Mouse (Mus musculus) CH12.LX (cell line): ENCODE measurements around the gene Ldb2. TPM values are rescaled to one million over a fixed set of nuclear protein-coding genes. Genes with fewer than 3 reads are reported as not detected.

Experiments
- DNase-seq: peaks from one replicate; pipeline ENCODE4 v3.0.0-alpha.2; 2013; ENCODE audit errors: extremely low read depth
- H3K27ac ChIP-seq: 2 replicates; pipeline ENCODE4 v1.5.1; 2012; ENCODE audit warnings: low read depth, mild to moderate bottlenecking, control low read depth, moderate library complexity; ENCODE audit not compliant: insufficient read depth
- H3K27me3 ChIP-seq: replicated peaks from 2 replicates; pipeline ENCODE3; 2012; ENCODE audit warnings: inconsistent platforms
- H3K36me3 ChIP-seq, 2 experiments: replicated peaks in 1 of 2; 2 replicates each; pipeline versions ENCODE3 to v1.6.1; 2012; ENCODE audit warnings: inconsistent platforms in 1 of 2, low read length in 1 of 2, mild to moderate bottlenecking in 1 of 2, mixed read lengths in 1 of 2, moderate library complexity in 1 of 2; ENCODE audit not compliant: control insufficient read depth in 1 of 2, insufficient read depth in 1 of 2
- H3K4me1 ChIP-seq, 2 experiments: 2 replicates each; pipeline ENCODE4 v1.6.1; 2012; ENCODE audit warnings: inconsistent platforms in 1 of 2, moderate library complexity in 1 of 2; ENCODE audit not compliant: insufficient read depth in 2 of 2, control insufficient read depth in 1 of 2
- H3K4me2 ChIP-seq: 2 replicates; pipeline ENCODE4 v1.6.1; 2012; ENCODE audit warnings: low read depth, mild to moderate bottlenecking, control low read depth; ENCODE audit not compliant: poor library complexity, insufficient read depth, severe bottlenecking
- H3K4me3 ChIP-seq, 3 experiments: fragments of 150-350 bp in 1 of 3; sonication (generic) in 1 of 3; replicated peaks in 1 of 3; 2 replicates each; pipeline versions ENCODE3 to v1.5.1; 2011 to 2012; ENCODE audit warnings: low read depth in 2 of 3, low read length in 2 of 3, mild to moderate bottlenecking in 2 of 3, moderate library complexity in 2 of 3, control low read depth in 1 of 3, improper control_type of control experiment in 1 of 3, inconsistent platforms in 1 of 3, mixed read lengths in 1 of 3; ENCODE audit not compliant: poor library complexity in 1 of 3
- H3K79me2 ChIP-seq: replicated peaks from 2 replicates; pipeline ENCODE4 v1.6.1; 2012; ENCODE audit warnings: mild to moderate bottlenecking, moderate library complexity; ENCODE audit not compliant: control insufficient read depth, poor library complexity, insufficient read depth, severe bottlenecking; ENCODE audit errors: extremely low read depth
- H3K9ac ChIP-seq: 2 replicates; pipeline ENCODE4 v1.6.1; 2012; ENCODE audit warnings: low read depth, mild to moderate bottlenecking, control low read depth, moderate library complexity; ENCODE audit not compliant: insufficient read depth
- H3K9me3 ChIP-seq: replicated peaks from 2 replicates; pipeline ENCODE3; 2012; ENCODE audit warnings: low read length, inconsistent platforms, mixed read lengths
- CTCF ChIP-seq, 2 experiments: IDR thresholded peaks in 1 of 2; conservative IDR thresholded peaks in 1 of 2; 2 replicates each; pipeline ENCODE4 v1.5.1; 2011 to 2012; ENCODE audit warnings: low read depth in 2 of 2, low read length in 2 of 2, improper control_type of control experiment in 1 of 2, inconsistent platforms in 1 of 2, mild to moderate bottlenecking in 1 of 2, moderate library complexity in 1 of 2
- ELF1 ChIP-seq: IDR thresholded peaks from 2 replicates; pipeline ENCODE4 v1.6.1; 2014; ENCODE audit warnings: low read depth, mild to moderate bottlenecking, inconsistent platforms, low read length, improper control_type of control experiment
- ETS1 ChIP-seq: conservative IDR thresholded peaks from 2 replicates; pipeline ENCODE4 v1.6.1; 2012; ENCODE audit warnings: low read depth, mild to moderate bottlenecking, inconsistent platforms, low read length, improper control_type of control experiment, moderate library complexity
- JUND ChIP-seq: conservative IDR thresholded peaks from 2 replicates; pipeline ENCODE4 v1.6.1; 2011; ENCODE audit warnings: low read depth, low read length, improper control_type of control experiment
- MAX ChIP-seq: IDR thresholded peaks from 2 replicates; pipeline ENCODE4 v1.6.1; 2011; ENCODE audit warnings: low read length, improper control_type of control experiment
- MXI1 ChIP-seq: IDR thresholded peaks from 2 replicates; pipeline ENCODE4 v1.6.1; 2011; ENCODE audit warnings: mild to moderate bottlenecking, low read depth, low read length, improper control_type of control experiment
- MYC ChIP-seq: IDR thresholded peaks from 2 replicates; pipeline ENCODE4 v1.6.1; 2011; ENCODE audit warnings: low read depth, mild to moderate bottlenecking, improper control_type of control experiment, low read length
- PAX5 ChIP-seq: IDR thresholded peaks from 2 replicates; pipeline ENCODE4 v1.6.1; 2012; ENCODE audit warnings: low read length, inconsistent platforms, mixed read lengths
- POLR2A ChIP-seq: IDR thresholded peaks from 2 replicates; pipeline ENCODE4 v1.6.1; 2011; ENCODE audit warnings: low read depth, mild to moderate bottlenecking, improper control_type of control experiment, low read length
- SIN3A ChIP-seq: IDR thresholded peaks from 2 replicates; pipeline ENCODE4 v1.6.1; 2012; ENCODE audit warnings: low read length, improper control_type of control experiment, inconsistent platforms
- SMC3 ChIP-seq: IDR thresholded peaks from 2 replicates; pipeline ENCODE4 v1.6.1; 2011; ENCODE audit warnings: low read depth, low read length, improper control_type of control experiment
- TBP ChIP-seq: conservative IDR thresholded peaks from 2 replicates; pipeline ENCODE4 v1.6.1; 2011; ENCODE audit warnings: low read depth, low read length, improper control_type of control experiment
- TCF12 ChIP-seq: IDR thresholded peaks from 2 replicates; pipeline ENCODE4 v1.6.1; 2014; ENCODE audit warnings: low read depth, mild to moderate bottlenecking, inconsistent platforms, low read length, improper control_type of control experiment
- UBTF ChIP-seq: IDR thresholded peaks from 2 replicates; pipeline ENCODE4 v1.6.1; 2012; ENCODE audit warnings: low read depth, mild to moderate bottlenecking, inconsistent platforms, low read length, improper control_type of control experiment, moderate library complexity
- USF1 ChIP-seq: IDR thresholded peaks from 2 replicates; pipeline ENCODE4 v1.6.1; 2014; ENCODE audit warnings: low read depth, mild to moderate bottlenecking, inconsistent platforms, low read length, improper control_type of control experiment
- ZC3H11A ChIP-seq: IDR thresholded peaks from 2 replicates; pipeline ENCODE4 v1.6.1; 2012; ENCODE audit warnings: low read depth, mild to moderate bottlenecking, inconsistent platforms, low read length, improper control_type of control experiment
- ZMIZ1 ChIP-seq: IDR thresholded peaks from 2 replicates; pipeline ENCODE4 v1.6.1; 2012; ENCODE audit warnings: low read depth, mild to moderate bottlenecking, inconsistent platforms, low read length, improper control_type of control experiment
- dilution Hi-C: fragments of 300-500 bp; cut with MboI; formaldehyde crosslinking; loops from 2 replicates; pipeline ENCODE4 v1.14.3; 2020; ENCODE audit warnings: low sequenced_read_pairs; ENCODE audit not compliant: extremely low pct_unique_long_range_greater_than_20kb, extremely low pct_ligation_motif_present
- in situ Hi-C: fragments of 300-500 bp; cut with MboI; formaldehyde crosslinking; loops from 3 replicates; pipeline ENCODE4 v1.14.3; 2019; ENCODE audit warnings: low sequenced_read_pairs, low pct_ligation_motif_present, low pct_unique_long_range_greater_than_20kb, mixed read lengths
- polyA plus RNA-seq: library from polyadenylated mRNA; unstranded; fragments of >175 nt; gene quantifications from 2 replicates; pipeline ENCODE4 v1.2.1, GENCODE M21; 2012; ENCODE audit warnings: low read depth; ENCODE audit not compliant: insufficient read length
- total RNA-seq, 2 experiments: library from RNA; depleted of rRNA; stranded (reverse); fragments of 300-350 nt in 1 of 2; fragments of >200 nt in 1 of 2; gene quantifications; 2 replicates each; pipeline ENCODE4 v1.2.3; 2012 to 2014

The Ldb2 gene
- total and polyA plus RNA-seq, 3 experiments: not detected

DNA sequence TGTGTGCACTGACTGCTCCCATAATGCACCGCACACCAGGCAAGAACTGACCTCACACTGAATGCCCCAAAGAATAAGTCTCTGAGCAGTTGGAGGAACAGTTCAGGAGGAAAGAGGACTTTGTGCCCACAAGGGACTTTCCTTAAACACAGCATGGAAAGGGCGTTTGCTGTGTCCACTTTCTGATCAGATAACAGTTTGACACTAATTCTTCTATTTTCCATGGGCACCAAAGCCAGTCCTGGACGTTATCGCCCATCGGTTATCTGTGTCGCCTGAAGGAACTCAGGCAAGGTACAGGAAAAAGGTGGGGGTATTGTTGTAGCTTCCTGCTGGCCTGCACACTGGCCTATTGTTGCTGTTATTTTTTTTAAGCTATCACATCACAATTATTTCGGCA is 34.6 kb downstream of the Ldb2 start:
- TF ChIP-seq TCF12 (no peak), PAX5 (no peak), MAX (no peak), MXI1 (no peak), TBP (no peak), SIN3A (no peak), SMC3 (no peak), POLR2A (no peak), CTCF (conservative IDR thresholded peaks at IDR 0.05 in 1 of 2, IDR thresholded peaks at IDR 0.05 in 1 of 2; ENCODE audit: low read depth in 2 of 2, low read length in 2 of 2) (no peak), USF1 (no peak), ETS1 (no peak)
- TF ChIP-seq, all 38 proteins: peak for 0
- Histone ChIP-seq H3K4me2 (no peak overlapping the region), H3K27me3 (no peaks in the 10 kb centered on the region), H3K27ac (no peak overlapping the region), H3K36me3 (no peaks in the 10 kb centered on the region), H3K4me3 (no peak overlapping the region), H3K79me2 (no peaks in the 10 kb centered on the region), H3K9me3 (no peaks in the 10 kb centered on the region), H3K9ac (no peak overlapping the region), H3K4me1 (no peaks in the 10 kb centered on the region)
- dilution Hi-C loops: no loop called here
- no peak for DNase-seq
- in situ Hi-C loops: no loop called here

DNA sequence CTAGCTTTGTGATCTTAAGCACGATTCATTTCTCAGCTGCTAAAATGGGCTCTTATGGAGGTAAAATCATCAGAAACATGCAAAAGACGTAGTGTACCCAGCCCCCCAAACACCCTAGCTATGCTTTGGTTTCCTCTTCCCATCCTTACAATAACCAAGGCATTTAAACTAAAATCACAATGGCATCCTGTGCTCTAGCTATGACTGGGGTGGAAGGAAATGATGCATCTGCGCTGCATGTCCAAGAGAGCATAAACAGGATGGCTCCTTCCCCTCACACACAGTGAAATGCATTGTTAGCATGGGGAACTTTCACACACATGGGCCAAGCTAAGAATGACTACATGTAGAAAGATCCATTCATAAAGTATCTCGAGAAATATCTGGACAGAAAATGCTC is 40.3 kb downstream of the Ldb2 start:
- H3K4me3 ChIP-seq: no peak overlapping the region
- H3K9ac ChIP-seq: no peak overlapping the region
- no peak overlapping the region for H3K27ac ChIP-seq
- no peaks in the 10 kb centered on the region for H3K79me2 ChIP-seq
- in situ Hi-C loops: no loop called here
- H3K4me2 ChIP-seq: no peak overlapping the region
- no peak for DNase-seq
- dilution Hi-C loops: no loop called here
- H3K9me3 ChIP-seq: no peaks in the 10 kb centered on the region
- H3K4me1 ChIP-seq: peaks cover 0 to 4% of the 10 kb centered on the region in 2 experiments; a peak in 1 of 4 replicates
- no peak for TF ChIP-seq ZMIZ1
- no peak for TF ChIP-seq MXI1
- no peak for TF ChIP-seq ELF1
- no peak for TF ChIP-seq ZC3H11A
- TF ChIP-seq USF1: no peak
- TF ChIP-seq MYC: no peak
- TF ChIP-seq JUND: no peak
- no peak for TF ChIP-seq UBTF
- no peaks in the 10 kb centered on the region for H3K27me3 ChIP-seq
- no peaks in the 10 kb centered on the region for H3K36me3 ChIP-seq
